Mouse (Mus musculus): ENCODE data around the gene Tm6sf2.

Gene Tm6sf2

DNA sequence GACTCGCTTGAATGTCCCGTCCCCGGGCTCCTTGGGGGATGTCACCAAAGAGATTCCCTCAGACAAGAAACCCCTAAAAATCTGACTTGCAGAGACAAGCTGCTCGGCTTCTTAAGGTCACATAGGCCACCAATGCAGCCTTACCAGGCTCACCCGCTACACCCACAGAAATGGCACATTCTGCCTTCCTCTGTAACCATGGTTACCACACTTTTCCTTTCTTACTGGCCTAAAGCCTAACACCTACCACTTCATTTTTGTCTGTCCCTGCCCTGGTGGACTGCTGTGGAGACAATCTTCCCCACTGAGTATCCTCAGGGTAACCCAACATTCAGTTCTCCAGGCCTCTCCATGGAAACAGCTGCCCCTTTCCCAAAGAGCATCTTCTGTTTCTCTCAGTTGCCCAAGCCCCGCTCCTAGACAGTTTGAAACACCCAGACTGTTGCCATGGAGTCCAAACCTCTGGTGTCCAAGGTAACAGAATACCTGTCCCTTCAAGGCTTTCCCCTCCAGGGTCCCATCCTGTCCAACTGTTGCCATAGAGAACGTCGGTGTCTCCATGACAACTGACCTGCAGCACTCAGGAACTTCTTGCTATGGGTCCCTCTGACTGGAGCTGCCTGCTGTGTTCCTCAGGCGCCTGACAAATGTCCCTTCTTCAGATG, 16.7 kb downstream of the Tm6sf2 start:
- no peak for DNase-seq (ENCODE audit: low spot score in 2 of 2)

- no peak for DNase-seq (ENCODE audit: low spot score in 2 of 2)
Measured at GRCm38 (mm10) chr8:70092786-70093185, 20.1 kb downstream of the Tm6sf2 start.

- DNase-seq (ENCODE audit: low spot score in 2 of 2): no peak
Measured at GRCm38 (mm10) chr8:70099276-70099675, 26.6 kb downstream of the Tm6sf2 start.

DNA sequence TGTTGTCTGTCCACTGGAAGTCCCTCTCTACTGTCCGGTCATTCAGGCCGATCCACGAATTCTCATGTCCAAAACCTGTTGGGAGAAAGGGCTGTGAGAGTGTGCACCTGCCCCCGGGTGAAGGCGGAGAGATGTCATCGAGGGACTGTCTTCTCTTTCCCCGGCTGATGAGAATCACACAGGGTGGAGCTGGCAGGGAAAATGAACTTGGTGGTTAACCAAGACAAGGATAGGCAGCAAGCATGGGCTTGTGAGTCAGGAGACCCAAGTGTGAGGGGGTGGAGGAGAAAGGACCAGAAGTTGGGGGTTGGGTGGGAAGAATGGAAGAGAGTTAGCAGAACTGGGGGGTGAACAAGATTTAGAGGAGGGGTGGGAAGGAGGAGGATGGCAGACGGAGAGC, 27.5 kb downstream of the Tm6sf2 start:
- DNase-seq (ENCODE audit: low spot score in 2 of 2): no peak

GRCm38 (mm10) chr8:70104506-70104905, 31.8 kb downstream of the Tm6sf2 start:
- no peak for DNase-seq (ENCODE audit: low spot score in 2 of 2)

DNA sequence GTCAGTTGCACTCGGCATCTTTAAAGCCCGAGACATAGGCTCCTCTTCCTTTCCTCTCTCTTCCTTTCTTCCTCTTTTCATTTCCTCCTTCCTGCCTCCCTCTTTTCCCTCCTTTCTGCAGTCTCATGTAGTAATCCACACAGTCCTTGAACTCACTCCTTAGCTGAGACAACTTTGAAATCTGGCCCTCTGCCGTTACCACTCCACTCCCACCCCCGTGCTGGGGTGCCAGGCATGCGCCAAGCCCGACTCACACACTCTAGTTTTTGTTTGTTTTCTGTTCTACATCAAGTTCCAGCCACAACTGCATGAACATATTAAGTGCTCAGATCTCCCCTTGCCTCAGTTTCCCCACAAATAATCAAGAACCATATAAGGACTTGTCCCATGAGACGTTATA, 32.2 kb downstream of the Tm6sf2 start:
- DNase-seq (ENCODE audit: low spot score in 2 of 2): no peak

DNA sequence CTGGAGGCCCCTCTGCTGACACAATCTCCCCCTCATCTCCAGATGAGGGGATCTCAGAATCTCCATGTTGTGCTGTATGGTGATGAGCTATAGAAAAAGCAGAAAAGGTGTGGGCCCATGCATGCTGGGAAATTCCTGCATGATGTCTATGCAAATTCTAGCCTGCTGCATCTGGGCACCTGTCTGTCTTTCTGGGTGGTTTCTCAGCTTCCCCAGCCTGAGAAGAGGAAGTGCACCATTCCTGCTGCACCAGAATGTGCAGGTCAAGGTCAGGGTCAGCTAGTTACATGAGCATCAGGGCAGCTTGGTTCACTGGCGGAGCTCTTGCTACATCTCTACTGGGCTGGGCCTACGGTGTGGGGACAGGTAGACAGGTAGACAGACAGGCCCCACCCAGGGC, 37.7 kb downstream of the Tm6sf2 start:
- DNase-seq (ENCODE audit: low spot score in 2 of 2): no peak

DNA sequence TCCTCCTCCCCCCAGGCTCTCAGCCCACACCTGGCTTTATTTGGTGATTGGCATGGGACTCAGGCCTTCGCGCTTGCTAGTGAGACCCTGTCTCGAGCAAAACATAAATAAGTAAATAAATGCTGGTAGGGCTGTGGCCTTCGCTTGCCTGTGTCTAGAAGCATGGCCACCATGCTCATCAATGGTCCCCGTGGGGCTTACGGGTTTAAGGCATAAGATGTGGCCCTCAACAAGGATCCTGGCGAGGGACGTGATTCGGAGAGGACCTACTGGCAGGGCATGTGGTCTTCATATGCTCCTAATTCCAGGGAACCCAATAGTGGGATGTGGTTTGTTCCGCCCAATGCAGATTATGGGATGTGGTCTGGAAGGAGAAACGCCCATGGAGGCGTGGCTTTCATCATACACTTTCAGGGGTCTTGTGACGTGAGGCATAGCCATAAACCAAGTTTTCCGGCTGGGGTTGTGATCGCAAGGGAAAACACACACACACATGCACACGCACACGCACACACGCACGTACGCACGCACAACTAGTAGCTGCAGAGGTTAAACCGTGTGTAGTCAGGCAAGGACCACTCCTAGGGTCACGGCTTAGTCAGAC, 38.6 kb downstream of the Tm6sf2 start:
- DNase-seq (ENCODE audit: low spot score in 2 of 2): no peak

DNA sequence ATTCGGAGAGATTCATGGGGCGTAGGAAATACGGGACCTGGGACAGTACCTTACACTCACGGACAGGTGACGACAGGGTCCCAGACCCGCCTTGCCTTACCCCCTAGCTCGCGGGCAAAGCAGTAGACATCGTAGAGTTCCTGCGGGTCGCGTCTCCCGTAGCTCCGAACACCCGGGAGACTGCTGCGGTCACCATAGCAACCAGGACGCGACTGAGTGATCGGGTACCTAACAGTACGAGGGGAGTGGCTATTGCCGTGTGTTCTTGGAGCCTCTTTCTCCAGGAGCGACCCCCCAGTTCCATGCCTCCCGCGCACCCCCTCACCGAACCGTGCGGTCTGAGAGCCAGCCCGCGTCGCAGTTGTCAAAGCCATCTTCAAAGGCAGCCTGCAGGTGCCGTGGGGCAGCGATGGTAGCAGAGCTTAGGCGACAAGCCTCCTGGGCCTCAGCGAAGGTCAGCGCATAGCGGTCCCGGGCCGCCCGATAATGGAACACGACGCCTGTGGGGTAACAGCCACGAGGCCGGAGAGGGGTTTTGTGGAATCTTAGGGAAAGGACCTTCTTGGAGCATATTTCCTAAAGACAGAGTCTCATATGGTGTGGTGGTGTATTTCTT, 39.8 kb downstream of the Tm6sf2 start:
- DNase-seq (ENCODE audit: low spot score in 2 of 2): no peak

DNA sequence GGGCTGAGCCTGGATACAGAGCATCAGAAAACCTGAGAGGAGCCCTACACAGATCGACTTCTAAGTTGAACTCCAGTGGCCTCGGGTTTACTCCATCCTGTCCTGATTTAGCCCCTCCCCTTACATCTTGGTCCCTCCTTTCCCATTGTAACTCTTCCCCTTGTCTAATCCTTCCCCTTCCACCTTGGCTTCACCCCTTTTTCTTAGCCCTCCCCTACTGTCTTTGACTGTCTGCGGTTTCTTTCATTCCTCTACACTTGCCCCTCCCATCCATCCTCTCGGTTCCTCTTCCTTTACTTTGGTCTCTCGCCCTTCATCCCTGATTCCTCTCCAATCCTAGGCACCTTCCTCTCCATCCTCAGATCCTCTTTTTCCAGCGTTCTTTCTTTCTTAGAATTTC, 41.8 kb downstream of the Tm6sf2 start:
- no peak for DNase-seq (ENCODE audit: low spot score in 2 of 2)

DNA sequence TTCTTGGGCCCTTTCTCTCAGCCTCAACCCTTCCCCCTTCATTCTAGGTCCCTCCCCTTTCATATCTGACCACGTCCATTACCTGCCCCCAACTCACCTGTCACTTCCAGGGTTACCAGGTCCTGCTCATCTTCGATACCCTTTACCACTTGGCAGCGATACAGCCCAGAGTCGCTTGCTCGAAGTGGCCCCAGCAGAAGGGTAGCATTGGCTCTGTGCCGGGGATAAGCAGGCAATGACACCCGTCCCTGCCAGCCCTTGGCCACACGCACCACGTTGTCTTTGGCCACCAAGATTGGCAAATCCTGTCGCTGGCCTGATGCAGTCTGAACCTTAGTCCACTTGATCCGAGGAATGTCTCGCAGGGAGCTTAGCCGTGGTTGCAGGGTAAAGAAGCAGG, 42.2 kb downstream of the Tm6sf2 start:
- no peak for DNase-seq (ENCODE audit: low spot score in 2 of 2)

- DNase-seq (ENCODE audit: low spot score in 2 of 2): no peak
Measured at GRCm38 (mm10) chr8:70117611-70118010, 44.9 kb downstream of the Tm6sf2 start.

DNA sequence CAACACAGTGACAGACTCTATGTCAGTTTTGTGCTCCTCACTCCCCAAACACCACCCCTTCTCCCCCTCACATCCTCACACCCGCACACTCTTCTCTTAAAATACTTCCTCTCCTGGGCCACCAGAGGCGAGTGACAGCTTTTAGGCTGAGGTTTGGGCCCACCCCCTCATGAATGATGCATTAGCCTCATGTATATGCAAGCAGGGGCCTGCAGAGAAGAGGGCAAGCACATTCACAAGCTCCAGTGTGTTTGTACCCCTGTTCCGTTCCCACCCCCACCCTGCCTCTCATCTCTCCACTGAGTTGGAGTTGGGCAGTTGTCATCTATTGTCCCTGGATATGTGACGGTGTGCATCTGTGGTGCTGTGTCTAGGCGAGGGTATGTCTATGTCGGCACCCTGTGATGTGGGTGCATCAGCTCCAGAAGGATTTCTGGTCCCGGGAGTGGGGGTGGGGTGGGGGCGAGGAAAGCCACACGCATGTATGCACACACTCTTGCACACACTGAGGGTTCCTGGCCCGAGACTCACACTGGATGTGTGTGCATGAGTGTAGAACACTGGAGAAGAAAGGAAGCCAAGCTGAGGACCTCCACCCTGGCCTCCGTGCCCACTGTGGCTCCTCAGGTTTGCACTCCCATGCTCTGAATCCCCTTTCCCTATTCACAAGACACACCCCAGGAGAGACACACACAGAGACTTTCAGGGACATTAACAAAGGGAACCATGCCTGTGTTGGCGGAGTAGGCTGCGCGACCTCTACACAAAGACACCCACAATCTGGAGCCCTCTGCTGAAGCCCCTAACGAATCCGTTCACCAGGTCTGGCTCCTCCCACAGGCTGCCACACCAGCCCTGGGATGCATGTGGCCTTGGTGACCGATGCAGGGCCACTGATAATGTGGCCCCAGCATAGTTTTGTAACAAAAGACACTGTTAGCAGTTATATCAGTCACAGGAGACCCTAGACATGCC, 46.3 kb downstream of the Tm6sf2 start:
- peak; percentile 70 to 86 for DNase-seq (ENCODE audit: low spot score in 2 of 2)

- DNase-seq (ENCODE audit: low spot score in 2 of 2): peak; percentile 88 to 89
Measured at GRCm38 (mm10) chr8:70120667-70121066, 47.9 kb downstream of the Tm6sf2 start, which contains the start of gene Ncan. Ncan (minus strand) TSS chr8:70120873.

- no peak for DNase-seq (ENCODE audit: low spot score in 2 of 2)
Measured at GRCm38 (mm10) chr8:70122863-70123262, 50.1 kb downstream of the Tm6sf2 start.

- DNase-seq (ENCODE audit: low spot score in 2 of 2): no peak
Measured at GRCm38 (mm10) chr8:70124992-70125391, 52.3 kb downstream of the Tm6sf2 start.

DNA sequence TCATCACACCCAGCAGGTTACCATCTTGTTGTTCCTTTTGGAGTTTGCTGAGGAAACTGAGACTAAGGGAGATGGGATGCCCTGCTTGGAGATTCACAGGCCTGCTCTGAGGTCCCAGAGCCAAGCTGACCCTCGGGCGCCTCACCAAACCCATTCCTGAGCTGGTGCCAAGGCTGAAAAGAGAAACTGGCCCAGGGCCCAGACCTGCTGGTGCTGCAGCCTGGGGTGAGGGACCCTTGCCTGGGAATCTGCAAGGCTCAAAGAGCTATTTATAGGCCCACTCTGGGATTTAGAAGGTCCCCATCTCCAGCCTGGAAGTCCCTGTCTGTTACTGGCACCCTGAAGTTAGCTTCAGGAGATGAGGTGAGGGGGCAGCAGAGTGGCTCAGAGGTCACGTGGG, 55.7 kb downstream of the Tm6sf2 start:
- peak; percentile 61 to 74 for DNase-seq (ENCODE audit: low spot score in 2 of 2)

- DNase-seq (ENCODE audit: low spot score in 2 of 2): peak; percentile 76 to 86
Measured at GRCm38 (mm10) chr8:70129309-70129952, 56.7 kb downstream of the Tm6sf2 start.

Data from frontal cortex, postnatal 10 days (tissue).